Mouse (Mus musculus) stomach, embryonic 16.5 days (tissue): ENCODE measurements around the gene Fat4. TPM values are rescaled to one million over a fixed set of nuclear protein-coding genes. Genes with fewer than 3 reads are reported as not detected.

Experiments
- ATAC-seq: fragments of 200-750 bp; cut with Nextera tagmentation; 2 replicates; pipeline ENCODE4 v1.8.0; 2017; ENCODE audit warnings: moderate number of reproducible peaks, moderate TSS enrichment; ENCODE audit not compliant: insufficient read depth, low FRiP score
- H3K27ac ChIP-seq: fragments of 300-500 bp; sonication (generic); 2 replicates; pipeline ENCODE4 v1.5.1; 2014; ENCODE audit warnings: low read length
- H3K27me3 ChIP-seq: fragments of 300-500 bp; sonication (generic); 2 replicates; pipeline ENCODE4 v1.6.1; 2014; ENCODE audit warnings: low read length, control low read depth, mixed read lengths; ENCODE audit not compliant: control insufficient read depth, insufficient read depth
- H3K36me3 ChIP-seq: fragments of 300-500 bp; sonication (generic); 2 replicates; pipeline ENCODE4 v1.6.1; 2014; ENCODE audit warnings: low read length; ENCODE audit not compliant: control insufficient read depth, insufficient read depth
- H3K4me1 ChIP-seq: fragments of 300-500 bp; sonication (generic); 2 replicates; pipeline ENCODE4 v1.6.1; 2014; ENCODE audit warnings: low read length, control low read depth, mixed read lengths; ENCODE audit not compliant: control insufficient read depth, insufficient read depth
- H3K4me2 ChIP-seq: fragments of 300-500 bp; sonication (generic); 2 replicates; pipeline ENCODE4 v1.6.1; 2014; ENCODE audit warnings: low read depth, low read length, mixed read lengths
- H3K4me3 ChIP-seq: fragments of 300-500 bp; sonication (generic); replicated peaks from 2 replicates; pipeline ENCODE4 v1.5.1; 2014; ENCODE audit warnings: mild to moderate bottlenecking, low read length
- H3K9ac ChIP-seq: fragments of 300-500 bp; sonication (generic); 2 replicates; pipeline ENCODE4 v1.6.1; 2014; ENCODE audit warnings: low read length
- H3K9me3 ChIP-seq: fragments of 300-500 bp; sonication (generic); replicated peaks from 2 replicates; pipeline ENCODE4 v1.6.1; 2016; ENCODE audit warnings: low read length, control low read depth; ENCODE audit not compliant: control insufficient read depth
- WGBS: fragments of 180-500 bp; shearing (Covaris S2); extraction: QIAGEN DNeasy Blood & Tissue Kit; methylation state at CpG from one replicate; pipeline ENCODE4 v1.1.7; 2014; 5-methylcytosine and 5-hydroxymethylcytosine counted together
- polyA plus RNA-seq: library from polyadenylated mRNA; unstranded; fragments of >200 nt; fragmentation: Nextera tagmentation; extraction: Ambion mirVana; gene quantifications from 2 replicates; pipeline ENCODE4 v1.2.1, GENCODE M21; 2015

Gene Fat4
- polyA plus RNA-seq, 1 experiment from 2014 or later: 7.7 TPM

- Histone ChIP-seq H3K9ac (no peak overlapping the region), H3K27me3 (no peaks in the 10 kb centered on the region), H3K36me3 (no peaks in the 10 kb centered on the region), H3K4me1 (no peaks in the 10 kb centered on the region; the same call in 1 of the 2 replicates), H3K9me3 (no peaks in the 10 kb centered on the region), H3K27ac (no peak overlapping the region), H3K4me2 (no peak overlapping the region), H3K4me3 (no peak overlapping the region)
- no peak for ATAC-seq
- WGBS: 56% methylated on average over 10 of the region's 10 CpGs
These were observed 161.0 kb downstream of the Fat4 start for GRCm38 (mm10) chr3:39047621-39048303.

GRCm38 (mm10) chr3:39048304-39048667, 161.5 kb downstream of the Fat4 start:
- Histone ChIP-seq H3K9ac (no peak overlapping the region), H3K9me3 (no peaks in the 10 kb centered on the region), H3K36me3 (no peaks in the 10 kb centered on the region), H3K4me2 (no peak overlapping the region), H3K4me3 (no peak overlapping the region), H3K27ac (no peak overlapping the region), H3K4me1 (no peaks in the 10 kb centered on the region; the same call in 1 of the 2 replicates), H3K27me3 (no peaks in the 10 kb centered on the region)
- 80% methylated on average over 5 of the region's 5 CpGs for WGBS
- ATAC-seq: no peak

DNA sequence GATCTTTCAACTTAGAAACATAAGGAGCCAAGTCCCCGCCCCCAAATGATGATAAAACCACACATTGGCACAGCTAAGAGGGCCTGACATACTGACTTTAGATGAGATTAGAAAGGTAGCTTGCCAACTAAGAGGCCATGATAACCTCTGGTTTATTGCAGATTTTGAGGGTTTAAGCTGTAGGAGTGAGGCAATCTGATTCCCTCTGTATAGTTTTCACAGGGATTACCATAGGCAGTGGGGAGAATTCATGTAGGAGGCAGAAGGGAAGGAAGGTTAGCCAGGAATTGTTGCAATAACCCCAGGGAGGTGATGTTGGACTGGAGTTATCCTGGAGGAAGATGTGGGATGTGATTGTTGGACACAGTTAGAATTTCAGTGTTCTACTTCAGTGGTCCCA, 163.4 kb downstream of the Fat4 start:
- Histone ChIP-seq H3K27me3 (no peaks in the 10 kb centered on the region), H3K4me1 (no peaks in the 10 kb centered on the region; the same call in 1 of the 2 replicates), H3K9me3 (no peaks in the 10 kb centered on the region), H3K36me3 (no peaks in the 10 kb centered on the region), H3K27ac (no peak overlapping the region), H3K4me2 (no peak overlapping the region), H3K4me3 (no peak overlapping the region), H3K9ac (no peak overlapping the region)
- 94% methylated on average over 1 of the region's 1 CpGs for WGBS
- no peak for ATAC-seq

- WGBS: 26% methylated on average over 6 of the region's 6 CpGs
- no peaks in the 10 kb centered on the region for H3K36me3 ChIP-seq
- H3K27ac ChIP-seq: no peak overlapping the region
- H3K4me1 ChIP-seq: no peaks in the 10 kb centered on the region
- no peak for ATAC-seq
- no peak overlapping the region for H3K4me2 ChIP-seq
- H3K9me3 ChIP-seq: no peaks in the 10 kb centered on the region
- H3K4me3 ChIP-seq: no peak overlapping the region
- H3K27me3 ChIP-seq: no peaks in the 10 kb centered on the region
- H3K9ac ChIP-seq: no peak overlapping the region
These were observed 166.3 kb downstream of the Fat4 start for GRCm38 (mm10) chr3:39053072-39053471.
